Mouse (Mus musculus) kidney, embryonic 15.5 days (tissue): ENCODE data around the gene Flcn. TPM values are rescaled to one million over a fixed set of nuclear protein-coding genes. Genes with fewer than 3 reads are reported as not detected.

Experiments used
- ATAC-seq: fragments of 200-750 bp; cut with Nextera tagmentation; replicated peaks from 2 replicates; pipeline ENCODE4 v1.8.0; 2017; ENCODE audit warnings: moderate TSS enrichment; ENCODE audit not compliant: low FRiP score
- H3K27ac ChIP-seq: fragments of 300-500 bp; sonication (generic); 2 replicates; pipeline ENCODE4 v1.5.1; 2015; ENCODE audit warnings: mild to moderate bottlenecking, inconsistent platforms
- H3K27me3 ChIP-seq: fragments of 300-500 bp; sonication (generic); 2 replicates; pipeline ENCODE4 v1.6.1; 2015; ENCODE audit warnings: inconsistent platforms
- H3K36me3 ChIP-seq: fragments of 300-500 bp; sonication (generic); 2 replicates; pipeline ENCODE4 v1.6.1; 2015; ENCODE audit warnings: inconsistent platforms
- H3K4me1 ChIP-seq: fragments of 300-500 bp; sonication (generic); 2 replicates; pipeline ENCODE4 v1.6.1; 2015; ENCODE audit warnings: inconsistent platforms
- H3K4me2 ChIP-seq: fragments of 300-500 bp; sonication (generic); 2 replicates; pipeline ENCODE4 v1.6.1; 2015; ENCODE audit warnings: moderate library complexity, mild to moderate bottlenecking, inconsistent platforms
- H3K4me3 ChIP-seq: fragments of 300-500 bp; sonication (generic); replicated peaks from 2 replicates; pipeline ENCODE4 v1.5.1; 2015; ENCODE audit warnings: mild to moderate bottlenecking, inconsistent platforms
- H3K9ac ChIP-seq: fragments of 300-500 bp; sonication (generic); 2 replicates; pipeline ENCODE4 v1.6.1; 2015; ENCODE audit warnings: mild to moderate bottlenecking, inconsistent platforms
- H3K9me3 ChIP-seq: fragments of 300-500 bp; sonication (generic); replicated peaks from 2 replicates; pipeline ENCODE4 v1.6.1; 2016; ENCODE audit warnings: inconsistent platforms
- WGBS: fragments of 180-500 bp; shearing (Covaris S2); methylation state at CpG from one replicate; pipeline ENCODE4 v1.1.7; 2015; ENCODE audit warnings: mixed read lengths; 5-methylcytosine and 5-hydroxymethylcytosine counted together
- polyA plus RNA-seq: library from polyadenylated mRNA; unstranded; fragments of >200 nt; fragmentation: Nextera tagmentation; extraction: Ambion mirVana; gene quantifications from 2 replicates; pipeline ENCODE4 v1.2.1, GENCODE M21; 2015

Flcn gene
- polyA plus RNA-seq, 1 experiment from 2014 or later, result 32.6 TPM

- no peak for ATAC-seq
Measured at GRCm38 (mm10) chr11:59758191-59758985, 51.4 kb downstream of the Flcn start.

GRCm38 (mm10) chr11:59756351-59756750 is 53.5 kb downstream of the Flcn start:
- WGBS, result 89% methylated on average over 4 of the region's 4 CpGs
- Histone ChIP-seq H3K36me3 (peaks cover 100% of the 10 kb centered on the region), H3K27ac (no peak overlapping the region), H3K4me2 (no peak overlapping the region), H3K9ac (no peak overlapping the region), H3K9me3 (no peaks in the 10 kb centered on the region), H3K4me1 (no peaks in the 10 kb centered on the region), H3K27me3 (no peaks in the 10 kb centered on the region), H3K4me3 (no peak overlapping the region)
- ATAC-seq, result no peak

More at GRCm38 (mm10) chr11:59758191-59758985, 51.4 kb downstream of the Flcn start:
- no peaks in the 10 kb centered on the region for H3K9me3 ChIP-seq
- 88% methylated on average over 9 of the region's 9 CpGs for WGBS
- no peak overlapping the region for H3K4me2 ChIP-seq
- H3K27ac ChIP-seq, result no peak overlapping the region
- no peak overlapping the region for H3K9ac ChIP-seq
- peaks cover 97% of the 10 kb centered on the region for H3K36me3 ChIP-seq
- no peak overlapping the region for H3K4me3 ChIP-seq
- H3K4me1 ChIP-seq, result no peaks in the 10 kb centered on the region
- H3K27me3 ChIP-seq, result no peaks in the 10 kb centered on the region

- Histone ChIP-seq H3K27ac (no peak overlapping the region), H3K4me3 (no peak overlapping the region), H3K27me3 (no peaks in the 10 kb centered on the region), H3K4me1 (no peaks in the 10 kb centered on the region), H3K36me3 (peaks cover 100% of the 10 kb centered on the region), H3K9me3 (no peaks in the 10 kb centered on the region), H3K4me2 (no peak overlapping the region), H3K9ac (no peak overlapping the region)
- 93% methylated on average over 6 of the region's 6 CpGs for WGBS
- no peak for ATAC-seq
Measured at GRCm38 (mm10) chr11:59754504-59754903, 55.3 kb downstream of the Flcn start.

GRCm38 (mm10) chr11:59749050-59749449 is 60.8 kb downstream of the Flcn start:
- H3K4me2 ChIP-seq, result no peak overlapping the region
- no peak for ATAC-seq

GRCm38 (mm10) chr11:59746614-59747013 is 63.2 kb downstream of the Flcn start:
- Histone ChIP-seq H3K4me2 (no peak overlapping the region), H3K36me3 (peaks cover 88% of the 10 kb centered on the region)

More at GRCm38 (mm10) chr11:59749050-59749449, 60.8 kb downstream of the Flcn start:
- Histone ChIP-seq H3K4me3 (no peak overlapping the region), H3K36me3 (peaks cover 88% of the 10 kb centered on the region), H3K9ac (no peak overlapping the region), H3K9me3 (no peaks in the 10 kb centered on the region), H3K27me3 (no peaks in the 10 kb centered on the region), H3K4me1 (no peaks in the 10 kb centered on the region), H3K27ac (no peak overlapping the region)
- 93% methylated on average over 3 of the region's 3 CpGs for WGBS

GRCm38 (mm10) chr11:59745851-59746250 is 64.0 kb downstream of the Flcn start:
- Histone ChIP-seq H3K4me3 (no peak overlapping the region), H3K4me1 (no peaks in the 10 kb centered on the region), H3K9ac (no peak overlapping the region), H3K9me3 (no peaks in the 10 kb centered on the region), H3K4me2 (no peak overlapping the region), H3K27me3 (no peaks in the 10 kb centered on the region), H3K27ac (no peak overlapping the region), H3K36me3 (peaks cover 88% of the 10 kb centered on the region)
- no peak for ATAC-seq
- WGBS, result 72% methylated on average over 5 of the region's 5 CpGs

More at GRCm38 (mm10) chr11:59746614-59747013, 63.2 kb downstream of the Flcn start:
- Histone ChIP-seq H3K27ac (no peak overlapping the region), H3K27me3 (no peaks in the 10 kb centered on the region), H3K9ac (no peak overlapping the region), H3K4me1 (no peaks in the 10 kb centered on the region), H3K4me3 (no peak overlapping the region), H3K9me3 (no peaks in the 10 kb centered on the region)
- WGBS, result 92% methylated on average over 2 of the region's 2 CpGs
- no peak for ATAC-seq

- Histone ChIP-seq H3K9me3 (no peaks in the 10 kb centered on the region), H3K4me2 (no peak overlapping the region), H3K4me3 (no peak overlapping the region), H3K27ac (no peak overlapping the region), H3K27me3 (no peaks in the 10 kb centered on the region), H3K36me3 (peaks cover 88% of the 10 kb centered on the region), H3K4me1 (no peaks in the 10 kb centered on the region), H3K9ac (no peak overlapping the region)
- 91% methylated on average over 4 of the region's 4 CpGs for WGBS
- ATAC-seq, result no peak
Measured at GRCm38 (mm10) chr11:59744374-59744773, 65.4 kb downstream of the Flcn start.

GRCm38 (mm10) chr11:59743712-59744111 is 66.1 kb downstream of the Flcn start:
- Histone ChIP-seq H3K4me2 (no peak overlapping the region), H3K27ac (no peak overlapping the region), H3K36me3 (peaks cover 88% of the 10 kb centered on the region), H3K4me1 (no peaks in the 10 kb centered on the region), H3K27me3 (no peaks in the 10 kb centered on the region), H3K9ac (no peak overlapping the region), H3K4me3 (no peak overlapping the region), H3K9me3 (no peaks in the 10 kb centered on the region)
- no peak for ATAC-seq
- 90% methylated on average over 1 of the region's 1 CpGs for WGBS

GRCm38 (mm10) chr11:59743307-59743706 is 66.5 kb downstream of the Flcn start:
- Histone ChIP-seq H3K27me3 (no peaks in the 10 kb centered on the region), H3K4me1 (no peaks in the 10 kb centered on the region), H3K27ac (no peak overlapping the region), H3K9me3 (no peaks in the 10 kb centered on the region), H3K9ac (no peak overlapping the region), H3K4me2 (no peak overlapping the region), H3K36me3 (peaks cover 88% of the 10 kb centered on the region), H3K4me3 (no peak overlapping the region)
- no peak for ATAC-seq
- 98% methylated on average over 2 of the region's 2 CpGs for WGBS

- Histone ChIP-seq H3K4me2 (no peak overlapping the region), H3K4me3 (no peak overlapping the region), H3K27ac (no peak overlapping the region), H3K9me3 (no peaks in the 10 kb centered on the region), H3K9ac (no peak overlapping the region), H3K27me3 (no peaks in the 10 kb centered on the region), H3K36me3 (peaks cover 92% of the 10 kb centered on the region), H3K4me1 (no peaks in the 10 kb centered on the region)
- ATAC-seq, result no peak
- WGBS, result 100% methylated on average over 5 of the region's 5 CpGs
Measured at GRCm38 (mm10) chr11:59741915-59742314, 67.9 kb downstream of the Flcn start.
